Mouse (Mus musculus) heart, embryonic 12.5 days (tissue): Measurements from ENCODE around the gene Mpz. TPM values are rescaled to one million over a fixed set of nuclear protein-coding genes. Genes with fewer than 3 reads are reported as not detected.
"Not testable (repeated sequence)": the region's sequence is repeated elsewhere in the genome, so short reads cannot be mapped to it uniquely, and the experiment has no call there.

Source experiments
- ATAC-seq: fragments of 200-750 bp; cut with Nextera tagmentation; 2 replicates; pipeline ENCODE4 v1.8.0; 2017; ENCODE audit warnings: moderate TSS enrichment, moderate library complexity; ENCODE audit not compliant: insufficient number of reproducible peaks, low FRiP score
- H3K27ac ChIP-seq: fragments of 300-500 bp; sonication (generic); 2 replicates; pipeline ENCODE4 v1.5.1; 2016; ENCODE audit warnings: mild to moderate bottlenecking, moderate library complexity; ENCODE audit not compliant: poor library complexity, severe bottlenecking
- H3K27me3 ChIP-seq: fragments of 300-500 bp; sonication (generic); replicated peaks from 2 replicates; pipeline ENCODE4 v1.6.1; 2016; ENCODE audit warnings: mild to moderate bottlenecking, moderate library complexity
- H3K36me3 ChIP-seq: fragments of 300-500 bp; sonication (generic); 2 replicates; pipeline ENCODE4 v1.6.1; 2016; ENCODE audit warnings: mild to moderate bottlenecking, moderate library complexity
- H3K4me1 ChIP-seq: fragments of 300-500 bp; sonication (generic); replicated peaks from 2 replicates; pipeline ENCODE4 v1.6.1; 2016; ENCODE audit warnings: mild to moderate bottlenecking
- H3K4me2 ChIP-seq: fragments of 300-500 bp; sonication (generic); 2 replicates; pipeline ENCODE4 v1.6.1; 2016; ENCODE audit warnings: mild to moderate bottlenecking, moderate library complexity
- H3K4me3 ChIP-seq: fragments of 300-500 bp; sonication (generic); 2 replicates; pipeline ENCODE4 v1.5.1; 2016; ENCODE audit warnings: mild to moderate bottlenecking
- H3K9ac ChIP-seq: fragments of 300-500 bp; sonication (generic); 2 replicates; pipeline ENCODE4 v1.6.1; 2016; ENCODE audit warnings: mild to moderate bottlenecking, moderate library complexity
- H3K9me3 ChIP-seq: fragments of 300-500 bp; sonication (generic); replicated peaks from 2 replicates; pipeline ENCODE4 v1.6.1; 2016; ENCODE audit warnings: mild to moderate bottlenecking, moderate library complexity
- WGBS: fragments of 180-500 bp; shearing (Covaris S2); methylation state at CpG from one replicate; pipeline ENCODE4 v1.1.7; 2016; 5-methylcytosine and 5-hydroxymethylcytosine counted together
- polyA plus RNA-seq: library from polyadenylated mRNA; unstranded; fragments of >200 nt; fragmentation: Nextera tagmentation; extraction: Ambion mirVana; gene quantifications from 2 replicates; pipeline ENCODE4 v1.2.1, GENCODE M21; 2016

Gene Mpz
- polyA plus RNA-seq, 1 experiment from 2014 or later: 0.11 TPM

- WGBS: 57% methylated on average over 7 of the region's 7 CpGs
- no peak overlapping the region for H3K9ac ChIP-seq
- no peak overlapping the region for H3K27ac ChIP-seq
- no peaks in the 10 kb centered on the region for H3K27me3 ChIP-seq
- peaks cover 54% of the 10 kb centered on the region for H3K36me3 ChIP-seq
- H3K4me1 ChIP-seq: 0 out of 2 replicates have a peak, but pooled peaks cover 2% of the 10 kb centered on the region
- ATAC-seq: no peak
- no peaks in the 10 kb centered on the region for H3K9me3 ChIP-seq
- H3K4me2 ChIP-seq: no peak overlapping the region
- H3K4me3 ChIP-seq: no peak overlapping the region
Measured at GRCm38 (mm10) chr1:171129251-171129650, 21.3 kb upstream of the Mpz start.

DNA sequence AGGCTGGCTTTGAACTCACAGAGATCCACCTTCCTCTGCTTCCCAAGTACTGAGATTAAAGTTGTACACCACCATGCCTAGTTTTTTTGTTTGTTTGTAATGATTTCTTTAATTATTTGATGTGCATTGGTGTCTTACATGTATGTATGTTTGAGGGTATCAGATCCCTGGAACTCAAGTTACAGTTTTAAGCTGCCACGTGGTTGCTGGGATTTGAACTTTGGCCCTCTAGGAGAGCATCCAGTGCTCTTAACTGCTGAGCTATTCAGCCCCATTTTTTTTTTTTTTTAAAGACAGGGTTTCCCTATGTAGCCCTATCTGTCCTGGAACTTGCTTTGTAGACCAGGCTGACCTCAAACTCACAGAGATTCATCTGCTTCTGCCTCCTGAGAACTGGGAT lies 19.5 kb upstream of the Mpz start:
- 0 out of 2 replicates have a peak, but pooled peaks cover 2% of the 10 kb centered on the region for H3K4me1 ChIP-seq
- no peaks in the 10 kb centered on the region for H3K27me3 ChIP-seq
- peaks cover 72% of the 10 kb centered on the region for H3K36me3 ChIP-seq
- H3K9ac ChIP-seq: no peak overlapping the region
- no peak overlapping the region for H3K27ac ChIP-seq
- no peak for ATAC-seq
- no peak overlapping the region for H3K4me3 ChIP-seq
- WGBS: 85% methylated on average over 1 of the region's 1 CpGs
- no peaks in the 10 kb centered on the region for H3K9me3 ChIP-seq
- H3K4me2 ChIP-seq: no peak overlapping the region

DNA sequence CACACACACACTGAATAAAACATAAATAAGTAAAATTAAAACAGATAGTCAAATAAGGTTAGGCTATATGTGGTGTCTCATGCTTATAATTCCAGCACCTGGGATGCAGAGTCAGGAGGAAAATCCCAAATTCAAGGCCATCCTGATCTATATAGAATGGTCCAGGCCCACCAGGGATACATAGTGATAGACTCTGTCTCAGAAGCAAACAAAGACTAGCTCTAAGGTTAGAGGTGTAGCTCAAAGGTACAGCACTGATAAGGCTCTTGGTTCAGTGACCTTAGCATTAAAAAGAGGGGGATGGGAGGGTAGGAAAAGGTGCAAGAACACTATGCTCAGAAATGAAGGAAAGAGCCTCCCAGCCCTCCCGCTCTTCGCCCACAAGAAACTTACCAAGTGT lies 14.9 kb upstream of the Mpz start:
- H3K36me3 ChIP-seq: peaks cover 75% of the 10 kb centered on the region
- no peaks in the 10 kb centered on the region for H3K9me3 ChIP-seq
- no peak overlapping the region for H3K27ac ChIP-seq
- H3K4me2 ChIP-seq: no peak overlapping the region
- no peak overlapping the region for H3K4me3 ChIP-seq
- H3K9ac ChIP-seq: no peak overlapping the region
- no peak for ATAC-seq
- no peaks in the 10 kb centered on the region for H3K27me3 ChIP-seq
- 90% methylated on average over 2 of the region's 2 CpGs for WGBS
- 0 out of 2 replicates have a peak, but pooled peaks cover 2% of the 10 kb centered on the region for H3K4me1 ChIP-seq

GRCm38 (mm10) chr1:171137486-171138155 lies 12.9 kb upstream of the Mpz start:
- ATAC-seq: not testable (repeated sequence)

GRCm38 (mm10) chr1:171142981-171143380 lies 7.5 kb upstream of the Mpz start:
- not testable (repeated sequence) for H3K27me3 ChIP-seq, H3K27ac ChIP-seq, H3K4me1 ChIP-seq, ATAC-seq, H3K9ac ChIP-seq, H3K4me3 ChIP-seq, H3K9me3 ChIP-seq, H3K4me2 ChIP-seq
- peaks cover 69% of the 10 kb centered on the region for H3K36me3 ChIP-seq
- WGBS: 77% methylated on average over 11 of the region's 11 CpGs

More at GRCm38 (mm10) chr1:171137486-171138155, 12.9 kb upstream of the Mpz start:
- not testable (repeated sequence) for H3K9me3 ChIP-seq, H3K4me1 ChIP-seq, H3K27ac ChIP-seq, H3K4me2 ChIP-seq, H3K27me3 ChIP-seq, H3K9ac ChIP-seq, H3K4me3 ChIP-seq
- H3K36me3 ChIP-seq: peaks cover 76% of the 10 kb centered on the region
- 87% methylated on average over 8 of the region's 8 CpGs for WGBS

- Histone ChIP-seq H3K27ac (no peak overlapping the region), H3K4me3 (peak overlapping the region; percentile 86), H3K4me1 (peaks cover 18% of the 10 kb centered on the region), H3K4me2 (peak overlapping the region; percentile 82), H3K27me3 (peaks cover 9% of the 10 kb centered on the region), H3K36me3 (peaks cover 8% of the 10 kb centered on the region; the same call in 1 of the 2 replicates), H3K9ac (peak overlapping the region; percentile 99), H3K9me3 (no peaks in the 10 kb centered on the region)
- ATAC-seq: peak; percentile 49
- 4% methylated on average over 18 of the region's 18 CpGs for WGBS
Measured at GRCm38 (mm10) chr1:171150838-171151391, 404 bp downstream of the Mpz start.

DNA sequence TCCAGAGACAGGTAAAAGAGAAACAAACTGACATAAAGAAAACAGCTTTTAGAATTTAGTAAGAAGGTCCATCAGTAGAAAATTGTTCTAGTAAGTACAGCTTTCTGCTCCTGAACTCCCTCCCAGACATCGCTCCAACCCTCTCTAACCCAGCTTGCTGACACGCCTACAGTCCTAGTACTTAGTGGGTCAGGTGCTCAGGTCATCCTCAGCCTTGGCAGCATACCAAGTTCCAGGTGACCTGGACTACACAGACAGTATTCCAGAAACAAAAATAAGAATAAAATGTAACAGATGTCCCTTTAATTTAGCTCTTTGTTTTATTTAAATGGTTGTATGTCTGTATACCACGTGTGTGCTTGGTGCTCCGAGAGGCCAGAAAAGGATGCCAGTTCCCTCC lies 1.5 kb downstream of the Mpz start:
- Histone ChIP-seq H3K27me3 (peaks cover 19% of the 10 kb centered on the region), H3K4me2 (no peak overlapping the region), H3K4me1 (peaks cover 18% of the 10 kb centered on the region), H3K9ac (no peak overlapping the region), H3K36me3 (peaks cover 8% of the 10 kb centered on the region; the same call in 1 of the 2 replicates), H3K9me3 (no peaks in the 10 kb centered on the region), H3K4me3 (no peak overlapping the region), H3K27ac (no peak overlapping the region)
- ATAC-seq: no peak
- 87% methylated on average over 4 of the region's 4 CpGs for WGBS

GRCm38 (mm10) chr1:171156644-171157043 lies 6.1 kb downstream of the Mpz start:
- no peaks in the 10 kb centered on the region for H3K36me3 ChIP-seq

DNA sequence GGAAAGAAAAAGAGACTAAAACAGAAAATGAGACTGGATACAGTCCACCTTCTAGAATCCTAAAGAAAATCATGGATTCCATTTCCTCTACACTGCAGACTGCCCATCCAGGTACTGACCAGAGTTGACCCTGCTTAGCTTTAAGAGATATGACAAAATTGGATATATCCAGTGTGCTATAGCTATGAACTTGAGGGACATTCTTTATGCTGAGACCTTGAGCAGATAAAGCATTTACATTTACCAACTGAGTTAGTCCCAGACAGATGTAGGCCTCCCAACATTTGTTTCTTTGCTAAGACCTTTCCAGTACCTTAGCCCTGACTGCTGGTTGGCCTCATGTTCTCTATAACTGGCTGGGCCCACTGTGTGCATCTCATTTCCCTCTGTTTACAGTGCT lies 7.5 kb downstream of the Mpz start:
- Histone ChIP-seq H3K27me3 (peaks cover 51% of the 10 kb centered on the region), H3K4me3 (no peak overlapping the region), H3K9ac (no peak overlapping the region), H3K4me1 (peaks cover 15% of the 10 kb centered on the region; the same call in 1 of the 2 replicates), H3K9me3 (no peaks in the 10 kb centered on the region), H3K36me3 (no peaks in the 10 kb centered on the region), H3K27ac (no peak overlapping the region), H3K4me2 (no peak overlapping the region)
- no peak for ATAC-seq

More at GRCm38 (mm10) chr1:171156644-171157043, 6.1 kb downstream of the Mpz start:
- H3K4me1 ChIP-seq: peaks cover 15% of the 10 kb centered on the region; the same call in 1 of the 2 replicates
- peaks cover 51% of the 10 kb centered on the region for H3K27me3 ChIP-seq
- WGBS: 71% methylated on average over 3 of the region's 3 CpGs
- no peak overlapping the region for H3K27ac ChIP-seq
- no peak for ATAC-seq
- no peak overlapping the region for H3K4me2 ChIP-seq
- no peak overlapping the region for H3K4me3 ChIP-seq
- H3K9ac ChIP-seq: no peak overlapping the region
- H3K9me3 ChIP-seq: no peaks in the 10 kb centered on the region

- Histone ChIP-seq H3K4me2 (peak overlapping the region; percentile 63), H3K9ac (no peak overlapping the region), H3K4me3 (peak overlapping the region; percentile 34), H3K4me1 (peaks cover 15% of the 10 kb centered on the region; the same call in 1 of the 2 replicates), H3K27ac (no peak overlapping the region), H3K27me3 (peaks cover 51% of the 10 kb centered on the region), H3K9me3 (no peaks in the 10 kb centered on the region), H3K36me3 (no peaks in the 10 kb centered on the region)
- ATAC-seq: 0 out of 2 replicates have a peak, but pooled peaks have one; percentile 35
- 4% methylated on average over 15 of the region's 15 CpGs for whole genome bisulfite sequencing
Measured at GRCm38 (mm10) chr1:171159485-171159975, 9.0 kb downstream of the Mpz start.

- no peak overlapping the region for H3K4me3 ChIP-seq
- H3K36me3 ChIP-seq: no peaks in the 10 kb centered on the region
- H3K9me3 ChIP-seq: no peaks in the 10 kb centered on the region
- no peak for ATAC-seq
- H3K9ac ChIP-seq: no peak overlapping the region
- 84% methylated on average over 3 of the region's 3 CpGs for WGBS
- peaks cover 31% of the 10 kb centered on the region for H3K27me3 ChIP-seq
- no peak overlapping the region for H3K27ac ChIP-seq
- H3K4me1 ChIP-seq: peaks cover 15% of the 10 kb centered on the region; the same call in 1 of the 2 replicates
- H3K4me2 ChIP-seq: no peak overlapping the region
Measured at GRCm38 (mm10) chr1:171162526-171162925, 12.0 kb downstream of the Mpz start.
